Mouse (Mus musculus) ES-Bruce4 (cell line): ENCODE data around the gene Tssk4.

ENCODE experiments used
- CTCF ChIP-seq: IDR thresholded peaks from one replicate; pipeline ENCODE4 v1.8.1; 2011; ENCODE audit warnings: low read depth, low read length
- EP300 ChIP-seq: IDR thresholded peaks from 2 replicates; pipeline ENCODE4 v1.6.1; 2011; ENCODE audit warnings: low read depth, low read length; ENCODE audit not compliant: insufficient read depth

- TF ChIP-seq CTCF (no peak), EP300 (no peak)
Observed at GRCm38 (mm10) chr14:55671486-55671832, 21.5 kb downstream of the Tssk4 start.
